Mouse (Mus musculus) lung, postnatal 36 days (tissue): ENCODE results near the gene Olfr532.
"Not testable (repeated sequence)": the region's sequence is repeated elsewhere in the genome, so short reads cannot be mapped to it uniquely, and the experiment has no call there.

Source experiments
- DNase-seq: peaks from one replicate; pipeline ENCODE4 v3.0.0; 2022; ENCODE audit warnings: mixed read lengths

Gene Olfr532

GRCm38 (mm10) chr7:140421539-140421938 is at the start of gene Olfr532:
Olfr532 (minus strand) TSS chr7:140421639.
- DNase-seq: no peak

- DNase-seq: not testable (repeated sequence)
Measured at GRCm38 (mm10) chr7:140463070-140463469, 41.6 kb upstream of the Olfr532 start, which contains the start of gene Olfr533. Olfr533 (plus strand) TSS chr7:140463370.

GRCm38 (mm10) chr7:140443141-140443540 is 21.7 kb upstream of the Olfr532 start:
- DNase-seq: no peak

- no peak for DNase-seq
Measured at GRCm38 (mm10) chr7:140402818-140403217, 18.6 kb downstream of the Olfr532 start, which contains the start of gene Olfr531. Olfr531 (minus strand) TSS chr7:140402918.

- no peak for DNase-seq
Measured at GRCm38 (mm10) chr7:140376911-140377310, 44.5 kb downstream of the Olfr532 start.

GRCm38 (mm10) chr7:140376231-140376630 is 45.2 kb downstream of the Olfr532 start, which contains the start of gene Olfr530:
Olfr530 (minus strand) TSS chr7:140376331.
- no peak for DNase-seq

GRCm38 (mm10) chr7:140374300-140374699 is 47.1 kb downstream of the Olfr532 start:
- DNase-seq: no peak
